Mouse (Mus musculus): ENCODE measurements around the gene Olfr1154.

DNA sequence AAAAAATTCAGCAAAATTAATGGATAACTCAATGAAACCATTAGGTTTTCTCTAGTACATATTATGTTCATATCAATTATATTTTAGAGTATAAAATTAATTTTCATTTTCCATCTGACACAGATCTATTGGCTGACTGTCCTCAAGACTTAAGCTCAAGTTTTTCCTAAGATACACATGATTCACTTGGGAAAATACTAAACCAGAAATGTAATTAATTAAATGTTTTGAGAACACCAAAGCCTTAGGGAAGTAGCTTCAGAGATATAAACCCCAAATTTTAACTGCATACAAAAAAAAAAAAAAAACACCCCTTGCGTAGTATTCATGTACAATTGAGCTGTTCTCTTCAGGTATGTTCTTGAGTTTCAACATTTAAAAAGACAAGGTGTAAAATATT is 49.4 kb downstream of the Olfr1154 start, which contains the start of gene Olfr1151:
- TF ChIP-seq CTCF (IDR thresholded peaks at IDR 0.05; ENCODE audit: control insufficient read depth, insufficient read depth, low read length) (no peak), POLR2A (IDR thresholded peaks at IDR 0.05; ENCODE audit: borderline replicate concordance, control insufficient read depth, low read depth, low read length) (no peak)
